Mouse (Mus musculus): ENCODE measurements around the gene Fam162a.
"Not testable (repeated sequence)": the region's sequence is repeated elsewhere in the genome, so short reads cannot be mapped to it uniquely, and the experiment has no call there.

Fam162a gene

DNA sequence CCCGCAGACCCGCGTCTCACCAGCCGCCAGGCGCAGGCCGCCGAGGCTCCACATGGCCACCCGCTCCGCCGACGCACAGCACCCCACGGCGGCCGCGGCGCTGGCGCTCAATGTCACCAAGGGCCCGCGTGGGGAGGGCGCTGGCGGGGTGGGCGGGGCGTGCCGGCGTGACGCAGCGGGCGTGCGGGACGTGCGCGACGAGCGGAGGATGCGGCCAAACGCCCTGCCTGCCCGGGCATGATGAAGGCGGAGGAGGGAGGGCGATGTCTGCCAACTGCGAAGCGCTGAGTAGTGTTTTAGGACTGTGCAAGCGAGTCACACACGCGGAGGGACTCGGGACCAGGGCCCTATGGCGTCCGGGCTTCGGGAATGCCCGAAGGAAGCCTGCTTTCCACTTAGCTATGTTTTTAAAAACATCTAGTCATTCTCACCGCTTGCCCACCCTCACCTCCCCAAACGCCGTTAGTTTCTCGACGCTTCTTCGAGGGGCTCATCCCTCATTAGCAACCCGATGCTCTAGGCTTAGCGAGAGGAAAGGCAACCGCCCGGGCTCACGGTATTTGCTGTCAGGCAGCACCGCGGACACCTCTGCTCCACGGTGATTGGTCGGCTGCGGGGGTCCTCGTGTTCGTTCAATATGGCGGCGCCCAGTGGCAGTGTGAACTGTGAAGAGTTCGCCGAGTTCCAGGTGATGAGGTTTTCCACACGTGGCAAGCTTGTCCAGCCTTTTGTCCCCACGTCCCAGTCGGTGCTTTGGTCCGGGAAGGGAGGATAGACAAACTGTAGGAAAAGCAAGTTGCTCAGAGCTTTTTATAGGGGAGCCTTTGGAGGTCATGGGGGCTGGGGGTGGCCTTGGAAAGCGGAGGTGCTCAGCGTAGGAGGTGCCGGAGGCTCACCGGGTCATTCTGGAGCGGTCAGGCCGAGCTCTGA is at the start of gene Fam162a, which contains the start of gene Ccdc58:
Gene Fam162a, minus strand, starts transcription at position 145 of the 930 bp plus-strand sequence.
Gene Ccdc58, plus strand, starts transcription at position 236 of the 930 bp plus-strand sequence.
- peak; percentile 84 to 90 for DNase-seq

DNA sequence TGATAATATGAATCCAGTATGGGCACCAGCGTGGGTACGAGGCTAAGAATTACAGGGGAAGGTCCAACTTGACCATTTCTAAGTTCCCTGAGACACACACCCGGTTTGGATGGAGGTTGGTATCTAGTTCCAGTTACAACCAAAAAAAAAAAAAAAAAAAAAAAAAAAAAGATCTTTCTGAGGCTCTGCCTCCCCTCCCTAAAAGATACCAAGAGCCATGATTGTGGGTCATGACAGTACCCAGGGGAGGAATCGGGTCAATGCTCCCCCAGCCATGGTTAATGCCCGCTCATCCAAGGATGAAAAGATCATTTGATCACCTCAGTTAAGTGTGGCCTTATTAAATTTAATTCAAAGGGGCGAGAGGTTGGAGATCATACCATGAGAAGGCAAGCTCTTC is 44.4 kb upstream of the Fam162a start:
- DNase-seq = not testable (repeated sequence)

DNA sequence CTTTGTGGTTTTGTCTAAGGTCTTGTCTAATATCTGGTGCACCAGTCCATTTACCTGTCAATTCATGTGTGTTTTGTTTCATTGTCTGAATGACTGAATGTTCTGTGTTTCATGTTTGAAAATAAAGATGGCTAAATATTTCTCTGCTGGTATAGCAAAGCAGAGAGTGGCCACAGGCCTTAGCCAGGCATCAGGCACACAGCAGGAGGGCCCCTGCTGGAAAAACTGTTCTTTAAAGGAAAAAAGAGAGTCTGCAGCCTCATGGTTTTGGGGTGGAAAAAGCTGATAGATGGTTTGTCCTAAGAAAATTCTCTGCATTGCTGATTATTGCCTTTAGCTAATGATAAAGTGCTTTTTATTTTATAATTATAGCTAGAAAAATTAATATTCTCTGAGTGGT is 40.1 kb upstream of the Fam162a start:
- DNase-seq = not testable (repeated sequence)

DNA sequence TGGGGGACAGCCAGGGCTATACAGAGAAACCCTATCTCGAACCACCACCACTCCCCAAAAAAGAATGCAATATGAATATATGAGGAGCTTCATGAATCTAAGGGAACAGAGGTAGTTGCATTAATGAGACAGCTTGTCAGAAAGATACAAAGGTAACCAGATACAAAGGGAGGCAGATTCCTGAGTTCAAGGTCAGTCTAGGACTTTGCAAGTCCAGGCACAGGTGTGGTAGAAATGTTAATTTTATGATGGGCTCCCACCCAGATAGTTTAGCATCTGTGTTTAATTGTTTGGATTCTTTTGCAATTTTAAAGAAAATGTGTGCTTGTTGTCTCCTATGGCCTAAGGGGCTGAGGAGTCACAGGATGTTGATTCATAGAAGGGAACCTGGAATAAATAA is 30.8 kb upstream of the Fam162a start:
- DNase-seq = no peak

DNA sequence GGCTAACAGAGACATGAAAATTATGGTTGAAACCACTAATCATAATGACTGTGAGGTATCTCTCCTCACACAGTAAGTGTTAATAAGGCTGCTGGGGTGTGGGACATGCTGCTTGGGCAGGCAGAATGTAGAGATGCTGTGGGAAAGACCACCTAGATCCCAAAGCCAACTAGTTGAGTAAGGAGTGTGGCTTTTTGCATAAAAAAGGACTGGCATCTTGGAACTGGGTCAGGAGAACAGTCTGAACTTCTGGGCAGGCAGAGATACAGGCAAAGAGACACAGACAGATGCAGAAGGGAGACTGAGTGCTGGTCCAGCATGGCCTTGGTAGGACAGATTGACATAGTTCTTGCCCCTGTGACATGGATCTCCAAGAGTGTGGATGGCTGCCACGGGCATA is 30.1 kb upstream of the Fam162a start:
- no peak for DNase-seq

DNA sequence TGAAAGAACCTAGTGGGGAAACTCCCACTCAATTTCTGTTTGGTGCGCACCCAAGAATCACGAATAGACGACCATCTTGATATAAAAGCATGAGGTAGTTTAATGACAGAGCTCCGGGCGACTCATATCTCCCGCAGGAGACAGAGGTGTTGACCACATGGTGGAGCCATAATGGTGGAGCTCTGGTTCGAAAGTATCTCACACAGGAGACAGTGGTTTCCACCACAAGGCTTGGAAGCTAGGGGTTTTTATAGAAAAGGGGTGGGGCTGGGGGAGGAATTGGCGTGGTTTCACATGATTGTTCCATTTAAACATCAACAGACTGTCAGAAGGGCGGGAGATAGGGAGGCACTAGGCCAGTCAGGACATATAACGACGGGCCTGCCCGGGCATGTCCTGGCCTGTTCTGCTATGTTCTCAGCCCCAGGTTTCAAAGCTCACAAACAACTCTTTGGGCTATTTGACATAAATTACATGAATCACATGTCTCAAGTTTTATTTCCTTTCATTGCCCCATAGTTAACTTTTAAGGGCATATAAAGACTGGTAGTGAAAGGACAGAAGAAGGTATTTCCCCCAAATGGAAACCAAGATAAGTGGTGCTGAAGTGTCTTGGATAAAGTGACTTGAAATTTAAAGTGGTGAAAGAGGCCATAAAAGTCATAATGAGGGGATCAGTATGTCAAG is 26.6 kb upstream of the Fam162a start:
- not testable (repeated sequence) for DNase-seq

DNA sequence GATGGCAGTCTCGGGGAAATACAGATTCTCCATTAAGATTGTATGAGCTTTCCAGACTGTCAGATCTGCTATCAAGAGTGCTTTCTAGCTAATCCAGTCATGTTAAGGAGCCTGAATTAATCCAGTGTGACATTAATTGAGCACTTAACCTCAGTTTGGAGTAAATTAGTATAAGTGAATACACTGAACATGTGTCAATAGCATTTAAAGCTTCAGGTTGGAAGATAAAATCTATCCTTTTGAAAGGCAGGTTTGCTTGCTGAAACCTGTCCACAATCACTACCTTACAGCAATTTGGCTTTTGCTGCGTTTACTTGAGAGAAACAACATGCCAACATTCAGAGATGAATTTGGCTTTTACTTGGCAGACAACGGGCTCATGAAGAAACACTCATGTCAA is 22.7 kb upstream of the Fam162a start:
- DNase-seq = no peak

DNA sequence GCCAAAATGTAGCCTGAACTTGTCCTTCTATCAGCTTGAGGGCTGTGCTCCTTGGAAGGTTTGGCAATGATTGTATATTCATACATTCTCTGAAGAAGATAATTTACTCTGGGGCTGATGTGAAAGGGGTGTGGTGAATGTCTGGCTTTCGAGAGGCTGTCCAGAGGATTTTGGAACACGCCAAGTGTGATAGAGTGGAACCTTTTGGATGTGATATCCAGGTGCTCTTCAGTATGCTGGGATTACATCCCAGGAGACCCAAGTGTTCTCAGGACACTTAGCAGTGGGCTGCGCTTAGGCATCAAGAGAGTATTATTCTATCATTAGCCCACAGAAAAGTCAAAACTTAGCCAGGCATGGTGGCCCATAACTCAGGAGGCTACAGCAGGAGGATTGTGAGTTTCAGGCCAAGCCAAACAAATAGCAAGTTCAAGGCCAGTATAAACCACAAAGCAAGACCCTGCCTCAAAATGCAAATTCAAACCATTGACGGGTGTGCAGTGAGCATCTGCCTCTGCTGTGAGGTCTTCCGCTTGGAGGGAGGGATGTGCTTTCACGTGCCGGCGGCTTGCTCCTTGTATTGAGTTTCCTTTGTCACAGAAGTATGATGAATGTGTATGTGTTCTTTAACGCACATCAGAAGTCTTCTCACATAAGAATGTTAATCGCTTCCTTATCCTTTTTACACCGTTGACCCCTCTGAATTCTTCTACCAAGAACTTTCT is 19.6 kb upstream of the Fam162a start:
- DNase-seq = no peak

DNA sequence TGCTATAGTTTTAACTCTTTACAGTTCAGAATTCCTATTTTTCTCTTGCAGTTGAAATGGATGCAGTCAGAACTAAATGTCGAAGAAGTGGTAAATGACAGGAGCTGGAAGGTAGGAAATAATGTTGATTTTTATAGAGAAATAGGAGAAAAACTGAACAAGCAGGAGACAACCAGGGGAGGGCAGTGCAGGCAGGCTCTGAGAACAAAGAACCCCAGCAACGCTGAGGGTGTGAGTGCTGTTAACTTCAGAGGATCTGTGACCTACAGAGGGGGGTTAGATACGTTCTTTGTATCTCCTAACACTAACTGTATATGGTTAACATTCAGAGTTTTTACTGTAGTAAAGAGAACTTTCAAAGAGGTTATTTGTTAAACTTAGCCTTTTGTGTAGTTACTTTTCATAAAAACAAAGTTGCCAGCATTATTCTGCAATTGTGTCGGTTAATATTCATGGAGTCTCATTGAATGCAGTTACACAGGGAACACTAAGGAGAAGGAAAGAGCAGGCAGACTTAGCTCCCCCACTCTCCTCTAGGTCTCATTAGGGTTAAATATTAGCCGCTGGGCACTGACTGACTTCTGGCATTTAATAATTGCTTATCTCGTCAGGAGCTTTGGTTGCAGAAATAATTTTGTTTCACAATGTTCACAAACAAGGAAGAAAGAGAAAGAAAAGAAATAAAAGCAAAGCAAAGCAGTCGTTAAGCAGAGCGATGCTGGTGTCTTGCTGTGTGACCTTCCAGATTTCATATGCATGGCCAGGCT is 18.6 kb upstream of the Fam162a start:
- DNase-seq = no peak

DNA sequence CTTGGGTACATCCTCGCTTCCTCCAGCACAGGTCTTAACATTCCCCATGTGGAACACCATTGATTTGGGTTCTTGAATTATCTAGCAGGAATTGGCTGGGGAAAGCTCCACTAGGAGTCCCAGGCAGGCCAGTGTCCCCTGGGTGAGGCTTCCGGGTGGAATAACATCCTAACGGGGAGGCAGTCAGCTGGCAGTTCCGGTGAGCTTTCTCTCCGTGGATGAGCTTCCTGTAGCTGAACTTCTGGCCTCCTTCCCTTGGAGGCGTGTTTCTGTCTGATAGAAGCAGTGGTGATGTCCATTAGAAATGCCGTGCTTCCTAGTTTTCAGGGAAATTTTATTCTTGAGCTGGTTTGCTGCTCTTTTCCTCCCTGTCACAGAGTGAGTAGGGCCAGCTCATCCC is 17.7 kb upstream of the Fam162a start:
- no peak for DNase-seq

DNA sequence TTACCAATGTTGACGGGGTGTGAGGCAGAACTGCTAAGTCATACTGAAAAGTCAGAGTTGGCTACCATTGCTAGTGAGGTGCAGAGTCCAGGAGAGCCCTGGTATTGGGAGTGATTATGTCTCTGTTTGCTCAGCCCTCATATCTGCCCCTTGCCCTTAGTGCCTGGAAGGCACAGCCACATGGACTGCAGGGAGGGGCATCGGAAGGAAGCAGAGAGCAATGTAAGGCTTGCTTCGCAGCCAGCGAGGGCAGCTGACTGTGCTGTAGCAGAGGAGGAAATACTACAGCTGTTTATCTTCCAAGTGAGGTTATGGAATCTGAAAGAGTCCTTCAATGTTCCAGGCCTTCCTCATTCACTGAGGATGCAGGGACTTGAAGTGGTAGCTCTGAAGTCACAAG is 16.5 kb upstream of the Fam162a start:
- no peak for DNase-seq

DNA sequence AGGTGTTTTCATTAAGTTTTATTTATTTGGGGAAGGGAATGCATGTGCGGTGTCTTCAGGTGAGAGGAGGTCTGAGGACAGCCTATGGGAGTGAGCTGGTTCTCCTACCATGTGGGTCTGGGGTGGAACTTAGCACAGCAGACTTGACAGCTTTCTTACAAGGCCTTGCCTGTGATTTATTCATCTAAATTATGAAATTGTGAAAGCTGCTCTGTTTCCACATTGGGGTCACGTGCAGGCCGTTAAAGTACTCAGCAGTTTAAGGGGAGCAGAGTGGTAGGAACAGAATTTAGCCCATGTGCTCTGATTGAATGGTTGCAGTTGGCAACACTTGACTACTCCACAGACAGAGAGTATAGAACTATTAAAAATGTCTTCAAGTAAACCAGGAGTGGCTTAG is 8.5 kb upstream of the Fam162a start:
- DNase-seq = no peak

DNA sequence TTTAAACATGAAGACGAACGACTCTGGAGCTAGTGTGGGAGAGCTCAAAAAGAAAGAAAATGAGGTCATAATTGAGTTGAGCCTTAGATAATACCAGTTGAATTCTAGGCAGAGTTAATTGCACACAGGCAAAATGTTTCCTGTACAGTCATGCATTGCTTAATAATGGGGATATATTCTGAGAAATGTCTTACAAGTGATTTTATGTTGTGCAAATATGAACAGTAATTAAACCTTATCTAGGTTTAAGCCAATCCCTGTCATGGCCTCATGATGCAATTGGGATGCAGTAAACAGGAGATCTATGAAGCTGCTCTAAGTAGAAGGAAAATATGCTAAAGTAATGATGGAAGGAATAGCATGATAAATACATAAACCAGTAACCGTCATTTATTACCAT is 3.4 kb upstream of the Fam162a start:
- DNase-seq = no peak

DNA sequence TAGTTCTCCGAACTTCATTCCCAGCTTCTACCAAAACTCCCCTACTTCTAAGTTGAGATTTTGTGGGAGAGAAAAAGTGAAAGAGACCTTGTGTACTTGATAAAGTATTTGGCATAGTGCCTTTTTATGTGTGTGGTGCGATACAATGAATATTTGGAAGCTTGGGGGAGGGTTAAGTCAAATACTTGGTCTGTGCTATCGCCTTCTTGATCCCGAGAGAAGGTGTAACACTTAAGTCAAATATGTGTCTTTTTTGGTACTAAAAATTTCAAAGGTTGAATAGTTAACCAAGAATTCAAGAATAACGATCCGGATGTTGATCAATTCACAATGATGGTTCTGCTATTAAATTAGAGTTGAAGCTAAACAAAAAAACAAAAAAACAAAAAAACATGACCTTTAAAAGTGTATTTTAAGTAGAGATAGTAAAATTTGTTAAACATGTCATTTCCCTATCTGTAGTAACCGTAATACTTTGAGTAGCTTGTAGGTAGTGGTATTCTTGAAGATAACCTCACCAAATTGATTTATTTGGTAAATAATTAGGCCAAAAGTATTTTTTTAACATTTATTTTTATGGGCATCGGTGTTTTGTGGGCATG is 1.1 kb upstream of the Fam162a start:
- no peak for DNase-seq

DNA sequence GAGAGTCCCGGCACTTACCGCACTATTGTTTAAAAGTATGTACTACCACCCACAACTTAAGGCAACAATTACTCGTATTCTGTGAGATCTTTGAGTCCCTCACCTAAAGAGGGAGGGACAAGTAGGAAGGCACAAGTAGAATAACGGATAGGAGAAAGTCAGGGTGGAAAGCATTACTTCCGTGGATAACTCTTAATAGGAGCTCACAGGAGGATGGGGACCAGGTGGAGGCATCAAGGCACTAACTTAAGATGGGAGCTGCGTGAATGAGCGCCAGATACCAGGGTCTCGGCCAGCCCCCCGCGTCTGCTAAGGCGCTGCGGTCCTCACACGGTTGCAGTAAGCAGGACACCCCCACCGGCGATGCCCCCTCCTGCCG is 334 bp downstream of the Fam162a start:
- no peak for DNase-seq

DNA sequence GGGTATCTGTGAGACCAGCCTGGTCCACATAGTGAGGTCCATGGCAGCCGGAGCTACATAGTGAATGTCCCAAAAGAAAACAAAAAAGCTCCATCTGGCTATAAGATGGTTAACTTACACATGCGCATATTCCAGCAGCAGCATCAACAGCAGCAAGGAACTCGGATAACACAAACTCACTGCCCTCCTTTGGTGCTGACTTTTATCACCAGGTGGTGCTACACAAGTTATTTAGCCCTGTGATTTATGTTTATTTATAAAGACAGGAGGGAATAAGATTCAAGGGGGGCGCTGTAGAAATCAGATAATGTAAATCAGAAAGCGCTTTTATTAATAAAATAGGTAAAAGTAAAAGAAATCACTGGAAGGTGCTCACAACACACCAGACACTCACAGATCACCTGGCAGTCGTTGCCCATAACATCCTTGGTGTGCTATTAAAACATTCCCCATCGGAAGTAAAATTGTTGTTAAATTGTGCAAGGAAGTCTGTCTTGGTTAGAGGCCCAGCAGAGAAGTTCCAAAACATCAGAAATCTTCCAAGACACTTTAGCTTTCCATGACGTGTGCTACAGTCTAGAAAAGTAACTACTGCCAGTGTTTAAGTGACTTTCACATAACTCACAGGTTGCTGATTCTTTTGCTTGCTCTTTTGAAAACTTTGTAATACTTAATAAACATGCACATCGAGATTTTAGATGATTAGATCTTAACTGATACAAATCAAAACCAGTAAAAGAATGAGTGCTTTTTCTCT is 1.4 kb downstream of the Fam162a start:
- DNase-seq = no peak

DNA sequence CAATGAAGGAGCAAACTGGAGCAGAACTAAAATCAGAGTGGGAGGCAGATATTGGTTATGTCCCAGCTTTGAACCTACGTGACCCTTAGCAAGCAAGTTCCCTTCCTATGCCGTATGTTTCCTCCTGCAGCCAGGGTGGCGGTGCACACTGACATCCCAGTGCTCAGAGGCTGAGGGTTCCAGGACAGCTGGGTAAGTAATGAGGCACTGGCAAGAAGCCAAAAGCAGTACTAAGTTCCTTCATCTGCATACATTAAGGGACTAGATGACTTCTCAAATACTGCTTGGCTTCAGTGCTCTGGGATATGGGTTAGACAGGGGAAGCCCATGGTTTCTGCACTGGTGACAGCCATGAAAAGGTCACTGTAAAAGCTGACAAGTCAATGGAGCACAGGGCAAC is 3.0 kb downstream of the Fam162a start:
- DNase-seq = no peak

DNA sequence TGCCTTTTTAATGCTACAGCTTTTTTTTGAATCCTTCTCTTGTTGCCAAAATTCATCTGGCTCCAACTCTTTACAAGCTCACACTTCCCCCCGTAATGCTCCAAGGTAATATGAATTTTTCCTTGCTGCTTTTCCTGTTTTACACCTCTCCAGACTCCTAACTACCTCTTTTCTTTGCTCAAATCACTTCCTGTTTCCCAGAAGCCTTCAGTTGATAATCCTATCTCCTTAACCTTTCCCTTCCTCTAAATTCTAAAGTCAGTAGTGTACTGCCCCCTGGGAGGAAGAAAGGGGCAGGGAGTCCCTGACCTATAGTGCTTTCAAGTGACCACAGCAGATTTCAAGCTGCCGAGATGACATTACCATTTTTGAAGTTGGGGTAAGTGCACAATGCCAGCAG is 3.7 kb downstream of the Fam162a start:
- no peak for DNase-seq

DNA sequence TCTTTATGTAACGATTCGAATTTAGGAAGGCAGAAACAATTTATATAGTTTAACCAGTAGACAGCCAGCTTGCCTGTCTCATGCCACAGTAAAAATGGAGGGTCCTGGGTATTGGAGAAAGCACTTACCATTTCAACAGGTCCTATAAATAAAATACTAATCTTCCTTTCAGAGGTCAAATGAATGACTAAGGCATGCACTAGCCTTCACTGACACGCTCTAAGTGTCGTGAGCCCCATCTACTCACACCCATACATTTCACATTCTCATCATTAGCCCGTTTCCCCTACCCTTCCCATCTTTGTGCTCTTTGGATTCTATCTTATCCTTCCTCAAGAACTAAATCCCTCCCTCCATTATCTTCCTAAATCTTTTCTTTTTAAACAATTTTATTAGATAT is 6.5 kb downstream of the Fam162a start:
- DNase-seq = no peak

DNA sequence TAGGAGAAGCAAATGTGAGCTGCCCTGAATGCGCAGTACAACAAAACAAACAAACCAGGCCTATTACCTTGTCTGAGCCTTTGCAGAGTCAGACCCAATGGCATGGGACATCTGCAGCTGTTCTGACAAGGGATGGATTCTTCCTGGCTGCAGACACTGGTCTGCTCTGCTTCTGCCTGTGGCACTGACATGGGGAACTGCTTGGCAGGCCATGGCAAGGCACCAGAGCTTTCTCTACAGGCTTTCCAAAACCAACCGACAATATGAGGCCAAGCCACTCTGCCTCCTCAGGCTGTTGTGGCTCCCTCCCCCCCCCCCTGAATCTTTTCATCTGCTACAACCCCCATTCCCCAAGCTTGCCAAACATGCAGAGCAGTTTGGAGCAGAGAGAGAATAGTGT is 8.1 kb downstream of the Fam162a start:
- no peak for DNase-seq

DNA sequence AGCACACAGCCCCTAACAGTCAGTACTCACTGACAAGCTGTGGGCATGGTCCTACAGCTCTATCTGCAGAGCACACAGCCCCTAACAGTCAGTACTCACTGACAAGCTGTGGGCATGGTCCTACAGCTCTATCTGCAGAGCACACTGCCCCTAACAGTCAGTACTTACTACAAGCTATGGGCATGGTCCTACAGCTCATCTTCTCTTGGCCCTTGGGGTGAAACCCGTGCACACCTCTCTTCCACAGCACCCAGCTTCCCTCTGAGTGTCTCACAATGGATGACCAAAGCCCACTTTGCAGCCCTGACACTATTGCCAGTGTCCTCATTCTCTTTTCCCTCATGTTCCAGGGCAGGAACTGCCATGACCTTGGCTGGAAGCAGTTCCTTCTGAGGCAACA is 8.9 kb downstream of the Fam162a start:
- not testable (repeated sequence) for DNase-seq

All from spleen, adult 18-20 months (tissue).